Mouse (Mus musculus): Measurements from ENCODE around the gene Fat3.

DNA sequence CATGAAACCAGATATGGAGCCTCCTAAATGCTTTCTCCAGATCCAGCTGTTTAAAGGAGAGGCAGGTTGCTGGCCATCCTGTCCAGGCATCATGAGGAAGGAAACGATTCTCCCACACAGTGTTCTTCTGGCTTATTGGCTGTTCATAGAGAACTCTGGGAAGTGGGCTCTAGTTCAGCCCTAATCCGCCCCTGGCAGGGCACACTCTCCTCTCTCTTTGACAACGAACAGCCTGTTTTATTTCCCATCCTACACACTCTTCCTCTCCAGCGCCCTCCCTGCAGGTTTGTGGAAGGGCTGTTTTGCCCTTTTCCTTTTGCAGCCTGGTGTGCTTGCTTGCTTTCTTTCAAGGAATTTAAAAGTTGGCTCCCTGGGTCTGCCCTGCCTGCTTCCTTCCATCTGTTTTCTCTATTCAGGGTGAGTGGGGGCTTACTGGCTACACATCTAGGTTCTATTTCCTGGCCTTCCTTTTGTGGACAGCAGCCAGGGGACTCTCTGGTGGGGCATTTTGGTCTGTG lies 472.6 kb downstream of the Fat3 start:
- TF ChIP-seq CTCF (IDR thresholded peaks at IDR 0.05; ENCODE audit: borderline replicate concordance, control insufficient read depth, extremely low read depth, insufficient read depth, low read length, poor library complexity): no peak
- no peak for TF ChIP-seq POLR2A (IDR thresholded peaks at IDR 0.05; ENCODE audit: control insufficient read depth, extremely low read depth, insufficient read depth, low read length, poor library complexity)

Measured in thymus, adult 2 months (tissue).